Mouse (Mus musculus) G1E (cell line): ENCODE measurements around the gene Pex5l. TPM values are rescaled to one million over a fixed set of nuclear protein-coding genes. Genes with fewer than 3 reads are reported as not detected.

Source experiments
- ATAC-seq: 2 replicates; pipeline ENCODE4 v1.8.0; 2016; ENCODE audit warnings: mild to moderate bottlenecking; ENCODE audit not compliant: insufficient number of reproducible peaks, poor library complexity, low FRiP score, severe bottlenecking; ENCODE audit errors: extremely low read depth
- DNase-seq: peaks from one replicate; pipeline ENCODE4 v3.0.0; 2012; ENCODE audit warnings: low spot score
- H3K27me3 ChIP-seq: 2 replicates; pipeline ENCODE4 v1.6.1; 2012; ENCODE audit warnings: mild to moderate bottlenecking, low read length, inconsistent platforms; ENCODE audit not compliant: insufficient read depth
- H3K36me3 ChIP-seq: replicated peaks from 2 replicates; pipeline ENCODE3; 2012; ENCODE audit warnings: mild to moderate bottlenecking, inconsistent platforms
- H3K4me1 ChIP-seq: 2 replicates; pipeline ENCODE4 v1.6.1; 2012; ENCODE audit warnings: low read depth, low read length, inconsistent platforms, mixed read lengths; ENCODE audit not compliant: insufficient read depth
- H3K4me3 ChIP-seq: 2 replicates; pipeline ENCODE4 v1.5.1; 2012; ENCODE audit warnings: low read depth, mild to moderate bottlenecking, inconsistent platforms, low read length, moderate library complexity, mixed read lengths
- H3K9me3 ChIP-seq: replicated peaks from 2 replicates; pipeline ENCODE4 v1.6.1; 2012; ENCODE audit warnings: inconsistent platforms
- CTCF ChIP-seq: IDR thresholded peaks from 2 replicates; pipeline ENCODE4 v1.5.1; 2012; ENCODE audit warnings: low read depth, low read length, inconsistent platforms, mixed read lengths
- GATA1 ChIP-seq: IDR thresholded peaks from 2 replicates; pipeline ENCODE4 v1.6.1; 2012; ENCODE audit warnings: borderline replicate concordance, low read length, inconsistent platforms, mixed read lengths
- GATA2 ChIP-seq: IDR thresholded peaks from 2 replicates; pipeline ENCODE4 v1.6.1; 2012; ENCODE audit warnings: low read depth, low read length, inconsistent platforms, borderline replicate concordance
- POLR2AphosphoS5 ChIP-seq: IDR thresholded peaks from 2 replicates; pipeline ENCODE4 v1.6.1; 2012; ENCODE audit warnings: low read depth, low read length, inconsistent platforms; ENCODE audit not compliant: insufficient replicate concordance
- TAL1 ChIP-seq: conservative IDR thresholded peaks from 2 replicates; pipeline ENCODE4 v1.6.1; 2012; ENCODE audit warnings: low read depth, low read length, inconsistent platforms, mixed read lengths
- polyA plus RNA-seq: library from polyadenylated mRNA; stranded (reverse); fragments of >175 nt; gene quantifications from 2 replicates; pipeline ENCODE4 v1.2.3, GENCODE M21; 2012
- total RNA-seq, 2 experiments: library from RNA; stranded (forward) in 1 of 2; stranded (reverse) in 1 of 2; fragments of 200-1000 nt in 1 of 2; fragments of >200 nt in 1 of 2; fragmentation: Nextera tagmentation in 1 of 2; gene quantifications; 2 replicates each; pipeline ENCODE4 v1.2.3; 2014 to 2017

The Pex5l gene
- total and polyA plus RNA-seq, 3 experiments: 0.44 TPM; not detected in 2

DNA sequence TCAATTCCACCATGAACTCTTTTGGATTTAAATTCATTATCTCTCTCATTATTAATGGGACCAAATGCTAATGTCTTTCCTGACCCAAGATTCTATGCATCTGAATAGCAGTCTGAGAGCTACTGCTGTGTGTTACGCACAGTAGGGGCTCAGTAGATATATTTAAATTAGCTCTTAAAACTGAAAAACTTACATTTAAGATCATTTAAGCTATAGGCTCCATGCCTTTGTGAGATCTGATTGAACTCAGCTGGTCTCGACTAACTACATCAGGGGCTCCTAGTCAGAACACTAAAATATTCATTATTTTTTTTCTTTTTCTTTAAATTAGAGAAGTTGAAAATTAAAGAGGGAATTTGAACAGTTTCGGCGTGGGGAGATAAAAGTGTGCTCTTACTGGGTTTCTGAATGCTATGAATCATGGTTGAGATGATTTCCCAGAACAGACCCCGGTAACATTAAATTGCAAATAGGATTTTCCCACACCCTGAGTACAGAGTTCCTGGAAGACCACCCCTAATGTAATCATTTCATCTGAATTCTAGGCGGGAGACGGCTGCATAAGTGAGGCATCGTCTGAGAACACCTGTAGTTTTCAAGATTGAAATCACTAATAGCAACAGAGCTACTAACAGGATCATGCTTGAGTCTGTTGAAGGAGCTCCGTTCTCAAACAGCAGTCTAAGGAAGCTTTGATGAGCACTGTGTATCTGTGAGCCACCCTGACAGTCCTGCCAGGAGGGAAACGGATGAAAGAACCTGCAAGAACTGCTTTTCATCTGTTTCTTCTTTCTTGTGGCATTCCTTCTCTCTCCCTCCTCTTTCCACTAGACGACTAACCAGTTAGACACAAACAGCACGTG is 151.1 kb downstream of the Pex5l start:
- ATAC-seq (no peak), DNase-seq (no peak)
- Histone ChIP-seq H3K4me1 (no peaks in the 10 kb centered on the region), H3K27me3 (no peaks in the 10 kb centered on the region), H3K9me3 (no peaks in the 10 kb centered on the region), H3K4me3 (no peak overlapping the region), H3K36me3 (no peaks in the 10 kb centered on the region)
- no peak for TF ChIP-seq TAL1
- no peak for TF ChIP-seq GATA1
- no peak for TF ChIP-seq POLR2AphosphoS5
- no peak for TF ChIP-seq GATA2
- no peak for TF ChIP-seq CTCF

DNA sequence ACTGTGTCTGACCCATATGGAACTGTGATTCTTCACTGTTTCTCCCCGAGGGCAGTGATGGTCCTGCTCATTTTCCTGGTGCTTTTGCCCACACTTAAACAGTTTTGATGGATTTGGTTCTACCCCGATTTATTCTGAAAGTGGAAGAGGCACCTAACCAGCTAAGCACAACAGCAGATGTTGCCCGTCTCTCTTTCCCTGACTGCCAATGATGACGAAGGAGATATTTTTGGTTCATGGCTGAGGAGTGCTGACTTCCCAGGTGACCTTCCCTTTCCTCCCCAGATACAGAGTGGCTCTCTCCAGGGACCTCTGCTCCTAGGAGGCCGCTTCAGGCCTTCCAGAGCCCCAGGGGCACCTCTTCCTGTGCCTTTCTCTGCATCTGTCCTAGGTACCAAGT is 155.2 kb downstream of the Pex5l start:
- TF ChIP-seq GATA1: no peak
- TF ChIP-seq POLR2AphosphoS5: no peak
- no peak for TF ChIP-seq TAL1
- no peak for TF ChIP-seq CTCF
- no peak for TF ChIP-seq GATA2
- Histone ChIP-seq H3K27me3 (no peaks in the 10 kb centered on the region), H3K4me1 (no peaks in the 10 kb centered on the region), H3K4me3 (no peak overlapping the region), H3K36me3 (no peaks in the 10 kb centered on the region), H3K9me3 (no peaks in the 10 kb centered on the region)
- DNase-seq (no peak), ATAC-seq (no peak)

DNA sequence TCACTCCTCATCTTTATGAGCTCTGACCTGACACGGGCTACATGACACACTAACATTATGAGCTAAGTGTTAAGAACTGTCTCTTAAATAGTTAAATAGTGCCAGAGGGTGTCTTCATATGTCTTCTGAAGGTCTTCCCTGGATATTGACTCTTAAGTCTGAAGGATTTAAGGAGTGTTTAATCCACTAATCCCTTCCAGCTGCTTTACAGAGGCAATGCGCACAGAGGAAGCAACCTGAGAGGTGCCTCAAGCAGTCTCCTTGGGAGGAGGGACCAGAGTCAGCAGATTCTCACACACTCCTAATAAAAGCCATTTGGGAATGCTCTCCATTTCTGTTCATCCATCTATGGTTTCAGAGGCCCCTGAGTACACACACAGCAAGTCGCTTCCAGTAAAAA is 157.9 kb downstream of the Pex5l start:
- TF ChIP-seq GATA2: no peak
- TF ChIP-seq POLR2AphosphoS5: no peak
- no peak for TF ChIP-seq TAL1
- no peak for TF ChIP-seq GATA1
- TF ChIP-seq CTCF: no peak
- H3K4me1 ChIP-seq: no peaks in the 10 kb centered on the region
- no peaks in the 10 kb centered on the region for H3K36me3 ChIP-seq
- H3K27me3 ChIP-seq: no peaks in the 10 kb centered on the region
- H3K4me3 ChIP-seq: no peak overlapping the region
- H3K9me3 ChIP-seq: no peaks in the 10 kb centered on the region
- no peak for DNase-seq
- no peak for ATAC-seq

GRCm38 (mm10) chr3:32979981-32980380 is 163.1 kb downstream of the Pex5l start:
- Histone ChIP-seq H3K4me3 (no peak overlapping the region), H3K36me3 (no peaks in the 10 kb centered on the region), H3K9me3 (no peaks in the 10 kb centered on the region), H3K27me3 (0 out of 2 replicates have a peak, but pooled peaks cover 2% of the 10 kb centered on the region), H3K4me1 (no peaks in the 10 kb centered on the region)
- DNase-seq (no peak), ATAC-seq (no peak)
- TF ChIP-seq GATA2: no peak
- TF ChIP-seq POLR2AphosphoS5: no peak
- no peak for TF ChIP-seq TAL1
- TF ChIP-seq GATA1: no peak
- no peak for TF ChIP-seq CTCF

- TF ChIP-seq CTCF: no peak
- TF ChIP-seq GATA2: no peak
- TF ChIP-seq GATA1: no peak
- TF ChIP-seq POLR2AphosphoS5: no peak
- TF ChIP-seq TAL1: no peak
- no peaks in the 10 kb centered on the region for H3K4me1 ChIP-seq
- H3K36me3 ChIP-seq: no peaks in the 10 kb centered on the region
- H3K27me3 ChIP-seq: 0 out of 2 replicates have a peak, but pooled peaks cover 2% of the 10 kb centered on the region
- H3K4me3 ChIP-seq: no peak overlapping the region
- no peak for ATAC-seq
- no peak for DNase-seq
- H3K9me3 ChIP-seq: no peaks in the 10 kb centered on the region
These were observed 163.8 kb downstream of the Pex5l start for GRCm38 (mm10) chr3:32979238-32979637.

DNA sequence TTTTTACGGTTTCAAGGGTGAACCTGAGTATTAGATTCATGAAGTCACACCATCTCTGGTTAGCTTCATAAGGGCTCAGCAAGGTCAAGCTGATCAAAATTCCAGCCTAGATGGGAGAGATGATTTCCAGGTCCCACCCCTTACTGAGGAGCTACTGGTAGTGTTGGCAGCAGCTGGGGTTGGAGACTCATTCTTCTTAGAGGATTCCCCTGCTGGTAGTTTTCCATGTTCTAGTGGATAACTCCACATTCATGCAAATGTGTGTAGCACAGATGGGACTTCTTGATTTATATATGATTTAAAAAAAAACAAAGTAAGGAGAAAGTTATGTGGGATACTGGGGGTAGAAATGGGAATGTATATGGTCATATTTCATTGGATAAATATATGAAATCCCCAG is 172.8 kb downstream of the Pex5l start:
- DNase-seq (no peak), ATAC-seq (no peak)
- H3K27me3 ChIP-seq: no peaks in the 10 kb centered on the region
- no peaks in the 10 kb centered on the region for H3K9me3 ChIP-seq
- TF ChIP-seq POLR2AphosphoS5 (no peak), TAL1 (no peak), GATA2 (no peak), CTCF (no peak), GATA1 (no peak)
- H3K4me1 ChIP-seq: no peaks in the 10 kb centered on the region; the same call in 1 of the 2 replicates
- H3K4me3 ChIP-seq: no peak overlapping the region
- H3K36me3 ChIP-seq: no peaks in the 10 kb centered on the region
